Mouse (Mus musculus) ovary, postnatal 14 days (tissue): Measurements from ENCODE around the gene Dazl.
"Not testable (repeated sequence)": the region's sequence is repeated elsewhere in the genome, so short reads cannot be mapped to it uniquely, and the experiment has no call there.

Source experiments
- DNase-seq: peaks from one replicate; pipeline ENCODE4 v3.0.0; 2022; ENCODE audit warnings: low spot score

Dazl gene

DNA sequence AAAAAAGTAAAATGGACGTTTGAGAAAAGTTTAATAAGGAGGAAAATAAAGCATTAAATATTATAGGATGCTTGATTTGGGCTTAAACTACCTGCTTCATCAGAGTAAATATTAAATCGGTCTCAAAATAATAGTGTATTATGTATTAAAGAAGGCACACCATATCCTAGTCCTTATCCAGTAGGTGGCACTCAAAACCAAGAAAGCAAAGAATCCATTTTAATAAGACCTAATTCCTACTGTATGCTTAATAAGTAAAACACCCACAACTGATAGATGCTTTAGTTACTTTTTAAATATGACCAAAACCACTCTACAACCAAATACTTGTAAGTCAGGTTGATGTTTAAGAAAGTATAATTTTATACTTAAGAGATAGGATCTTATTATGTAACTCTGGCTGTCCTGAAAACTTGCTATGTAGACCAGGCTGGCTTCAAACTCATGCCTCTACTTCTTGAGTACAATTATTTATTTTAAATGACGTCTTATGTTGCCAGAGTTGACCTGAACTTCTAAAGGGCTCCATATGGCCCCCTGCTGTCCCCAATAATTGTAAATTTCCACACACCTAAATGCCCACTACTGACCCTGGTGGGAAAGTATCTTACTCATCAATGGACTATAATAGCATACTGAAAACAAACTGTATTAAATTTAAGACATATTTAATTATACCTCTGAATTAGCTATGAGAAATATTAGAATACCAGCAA, 1.8 kb downstream of the Dazl start:
- no peak for DNase-seq

DNA sequence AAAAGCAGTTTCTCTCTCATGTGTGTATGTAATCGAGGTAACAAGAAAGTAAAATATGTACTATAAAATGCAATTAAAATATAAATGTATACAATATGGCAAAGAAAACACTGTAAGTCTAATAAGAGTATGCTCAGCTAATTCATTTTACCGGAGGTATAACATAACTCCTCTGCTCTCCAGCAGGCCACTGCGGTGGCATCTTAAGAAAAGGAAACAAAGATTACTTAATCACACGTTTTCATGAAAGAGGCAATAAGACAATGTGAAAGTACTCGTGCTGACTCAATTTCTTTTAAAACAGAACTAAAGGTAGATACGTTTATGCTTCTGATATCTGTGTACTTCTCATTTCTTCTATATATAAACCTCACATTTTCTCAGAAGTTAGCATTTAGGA, 8.6 kb downstream of the Dazl start:
- DNase-seq: no peak

DNA sequence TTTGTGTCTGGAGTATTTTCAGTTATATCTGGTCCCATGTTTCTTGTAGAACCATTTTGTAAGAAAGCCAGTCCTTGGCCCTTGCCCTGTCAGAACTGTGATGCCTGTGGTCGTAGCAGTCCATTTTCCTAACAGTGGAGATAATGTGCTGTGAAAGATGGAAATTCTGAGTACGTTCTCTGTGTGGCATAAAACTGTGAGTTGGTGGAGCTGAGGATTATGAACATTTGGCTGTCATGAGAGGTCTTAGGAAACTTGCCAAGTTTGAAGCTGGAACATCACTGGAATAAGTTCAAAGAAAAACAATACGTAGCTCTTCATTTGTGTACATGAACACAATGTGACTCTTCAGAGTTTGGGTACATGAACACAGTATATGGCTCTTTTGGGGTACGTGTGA, 31.8 kb downstream of the Dazl start:
- not testable (repeated sequence) for DNase-seq

DNA sequence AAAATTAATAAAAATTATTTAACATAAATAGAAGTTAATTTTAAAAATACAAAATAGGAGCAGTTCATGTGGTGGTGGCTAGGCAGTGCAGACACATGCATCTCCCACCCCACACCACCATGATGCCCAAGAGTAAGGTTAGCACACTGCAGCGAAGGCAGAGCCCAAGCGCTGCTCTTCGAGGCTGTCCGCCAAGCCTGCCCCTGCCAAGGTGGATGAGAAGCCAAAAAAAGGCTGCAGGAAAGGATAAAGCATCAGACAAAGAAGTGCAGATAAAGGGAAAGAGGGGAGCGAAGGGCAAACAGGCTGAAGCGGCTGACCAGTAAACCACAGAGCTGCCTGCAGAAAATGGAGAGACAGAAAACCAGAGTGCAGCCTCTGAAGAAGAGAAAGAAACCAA, 32.6 kb downstream of the Dazl start:
- DNase-seq: no peak

DNA sequence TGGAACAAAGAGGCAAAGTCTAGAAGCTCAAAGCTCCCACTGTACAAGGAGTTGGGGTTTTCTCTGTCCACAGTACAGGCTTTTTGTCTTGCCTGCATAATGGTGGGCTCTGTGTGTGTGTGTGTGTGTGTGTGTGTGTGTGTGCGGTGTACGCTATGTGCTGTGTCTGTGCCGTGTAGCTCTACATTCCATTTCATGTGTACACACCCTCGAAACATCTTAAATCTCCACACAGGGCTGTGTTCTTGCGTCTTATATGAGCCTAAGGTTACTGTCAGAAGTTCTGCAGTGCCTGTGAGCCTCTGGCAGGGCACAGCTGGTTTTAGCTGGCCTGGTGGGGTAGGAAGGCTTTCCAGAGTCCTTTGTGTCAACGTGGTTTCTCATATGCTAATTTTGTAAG, 46.8 kb downstream of the Dazl start:
- no peak for DNase-seq

DNA sequence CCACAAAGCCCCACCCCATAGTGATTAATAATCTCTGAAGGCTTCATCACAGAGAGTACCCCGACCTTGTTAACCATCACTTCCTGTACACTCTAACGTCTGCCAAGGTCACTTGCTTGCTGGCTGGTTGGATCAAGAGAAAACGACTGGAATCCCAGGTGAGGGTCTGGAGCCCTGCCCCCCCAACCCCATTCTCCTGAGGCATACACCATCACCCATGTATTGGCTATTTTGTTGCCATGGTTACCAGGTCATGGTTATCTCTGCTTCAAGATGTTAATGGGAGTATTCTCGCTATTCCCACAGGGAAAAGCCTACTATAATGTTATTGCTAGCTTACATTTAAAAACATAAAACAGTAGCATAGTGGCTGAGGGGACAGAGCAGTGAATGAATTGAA, 48.8 kb downstream of the Dazl start:
- no peak for DNase-seq

DNA sequence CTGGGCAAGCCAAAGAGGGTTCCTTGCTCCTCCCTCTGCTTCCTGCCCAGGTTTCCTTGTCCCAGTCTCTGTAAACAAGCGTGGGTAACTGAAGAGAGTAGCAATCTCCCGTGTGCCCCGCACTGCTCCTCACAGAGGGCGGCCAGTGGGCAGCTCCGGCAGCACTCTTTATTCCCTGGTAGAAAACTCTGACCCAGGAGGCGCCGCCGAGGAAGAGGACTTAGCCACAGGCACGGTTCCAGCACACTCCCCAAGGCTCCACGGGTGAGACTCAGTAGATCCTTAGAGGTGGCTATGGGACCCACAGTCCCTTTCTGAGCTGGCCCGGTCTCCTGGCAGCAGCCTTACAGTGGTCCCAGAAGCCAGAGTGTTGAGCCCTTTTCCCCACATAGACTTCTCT, 50.1 kb downstream of the Dazl start:
- no peak for DNase-seq

DNA sequence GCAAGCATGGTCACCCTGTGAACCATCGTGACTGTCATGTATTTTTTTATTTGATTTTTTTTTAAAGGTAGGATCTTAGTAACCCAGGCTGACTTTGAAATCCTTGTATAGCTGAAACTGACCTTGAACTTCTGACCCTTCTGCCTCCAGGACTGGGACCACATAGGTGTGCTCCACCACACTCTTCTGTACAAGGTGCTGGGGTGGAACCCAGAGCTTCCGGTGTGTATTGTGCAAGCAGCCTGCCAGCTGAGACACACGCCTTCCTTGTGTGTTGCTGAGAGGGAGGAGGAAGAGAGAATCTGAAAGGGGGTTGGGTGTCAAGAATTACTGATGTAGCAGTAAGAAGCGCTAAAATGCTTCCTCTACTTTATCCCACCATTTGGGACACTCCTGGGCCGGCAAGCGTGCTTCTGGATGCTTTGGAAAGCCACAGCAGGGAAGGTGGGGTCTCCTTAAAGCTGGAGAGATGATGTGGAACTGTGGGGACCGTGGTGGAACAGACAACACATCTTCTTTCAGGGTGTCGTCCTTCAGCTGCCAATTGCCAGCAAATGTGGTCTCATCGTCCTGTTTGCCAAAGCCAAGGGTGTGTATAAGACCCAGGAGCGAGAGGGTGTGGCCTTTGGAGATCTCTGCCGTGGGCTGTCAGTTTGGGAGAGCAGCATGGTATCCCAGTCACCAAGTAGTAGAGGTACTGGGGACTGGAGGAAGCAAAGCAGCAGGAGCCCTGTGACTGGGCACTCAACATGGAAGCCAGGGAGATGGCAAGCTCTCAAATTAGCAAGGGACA, 55.4 kb downstream of the Dazl start:
- no peak for DNase-seq

DNA sequence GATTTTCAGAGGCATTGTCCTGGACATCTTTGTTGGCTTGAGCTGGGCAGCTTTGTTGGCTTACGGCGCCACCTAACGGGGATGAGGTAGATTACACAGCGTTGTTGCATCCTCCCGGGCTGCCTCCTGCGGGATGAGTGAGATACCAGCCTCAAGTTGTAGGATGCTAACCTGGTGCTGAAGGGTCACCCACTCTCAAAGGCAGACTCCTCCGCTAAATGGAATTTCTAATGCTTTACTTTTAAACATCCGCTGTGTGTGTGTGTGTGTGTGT, 56.1 kb downstream of the Dazl start:
- peak; percentile 86 for DNase-seq

DNA sequence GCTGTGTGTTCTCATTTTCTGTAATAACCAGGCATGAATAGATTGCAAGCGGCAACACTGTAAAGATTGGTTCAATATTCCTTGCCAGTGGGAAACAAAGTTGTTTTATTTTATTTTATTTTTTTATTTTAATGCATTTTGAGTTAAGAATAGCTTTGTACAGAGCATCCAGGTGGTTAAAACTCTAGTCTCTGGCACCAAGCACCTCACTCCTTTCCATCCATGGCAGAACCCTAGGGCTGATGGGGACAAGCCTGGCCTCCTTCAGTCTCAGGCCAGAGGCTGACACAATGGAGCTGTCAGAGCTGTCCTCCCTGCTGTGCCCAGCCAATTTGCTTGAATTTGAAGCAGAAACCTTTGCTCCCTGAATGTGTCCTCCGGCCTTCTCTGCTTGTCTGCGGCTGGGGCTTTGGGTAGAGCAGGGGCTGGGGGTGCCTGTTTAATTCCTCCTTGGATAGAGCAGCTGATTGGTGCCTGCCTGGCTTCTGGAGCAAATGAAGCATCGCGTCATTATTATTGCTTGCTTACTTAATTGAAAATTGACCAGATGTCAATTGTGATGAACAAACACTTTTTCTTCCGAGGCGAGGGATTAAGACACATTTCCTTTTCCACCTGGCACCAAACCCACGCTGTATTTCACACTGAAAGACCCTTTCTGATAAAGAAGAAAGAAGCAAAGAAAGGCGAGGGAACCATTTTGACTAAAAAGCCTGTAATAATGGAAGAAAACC, 56.6 kb downstream of the Dazl start:
- DNase-seq: no peak

DNA sequence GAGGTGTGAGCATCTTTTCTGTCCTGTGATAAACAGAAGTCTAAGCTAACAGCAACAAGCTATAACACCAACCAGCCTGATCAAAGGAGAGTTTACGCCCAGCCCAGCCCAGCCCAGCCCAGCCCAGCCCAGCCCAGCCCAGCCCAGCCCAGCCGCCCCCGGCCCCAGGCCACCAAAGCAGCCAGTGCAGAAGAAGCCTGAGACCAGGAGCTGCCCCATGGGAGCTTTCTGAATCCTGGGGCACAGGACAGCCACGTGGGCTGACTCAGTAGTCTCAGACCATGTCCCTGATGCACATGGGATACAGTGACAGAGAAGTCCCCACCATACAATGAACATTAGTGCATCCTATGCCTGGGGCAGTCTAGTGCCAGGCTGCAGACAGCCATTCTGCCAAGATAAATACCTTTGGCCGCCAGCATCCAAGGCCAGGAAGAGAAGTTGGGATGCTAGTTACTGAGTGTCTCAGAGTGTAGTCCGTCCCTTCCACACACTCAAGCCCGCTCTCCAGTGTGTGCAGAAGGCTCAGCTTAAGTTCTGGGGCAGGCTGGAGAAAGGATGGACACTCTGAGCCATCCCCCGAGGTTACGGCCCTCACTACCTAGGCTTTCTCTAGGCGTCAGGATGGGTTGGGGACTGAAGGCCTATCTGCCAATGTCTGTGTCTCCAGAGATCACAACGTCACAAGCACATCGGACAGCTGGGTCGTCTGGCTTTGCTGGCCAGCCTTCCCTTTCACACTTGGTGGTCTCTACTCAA, 57.3 kb downstream of the Dazl start:
- DNase-seq: no peak

DNA sequence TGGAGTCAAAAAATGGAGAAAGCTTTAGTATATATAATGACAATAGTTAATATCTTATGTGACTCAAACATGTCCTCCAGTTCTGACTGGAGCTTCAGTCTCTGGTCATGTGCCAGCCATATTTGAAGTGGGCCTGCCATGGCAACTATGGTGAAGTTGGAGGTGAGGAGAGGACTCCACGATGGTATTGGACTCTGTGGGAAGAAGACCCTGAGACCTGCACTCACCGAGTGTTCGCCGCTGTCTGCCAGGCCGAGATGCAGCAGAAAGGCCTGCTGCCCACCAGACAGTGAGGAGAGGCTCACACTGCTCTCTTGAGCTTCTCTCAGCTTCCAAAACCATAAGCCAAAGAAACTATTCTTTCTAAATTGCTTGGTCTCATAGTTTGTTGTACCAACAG, 59.5 kb downstream of the Dazl start:
- DNase-seq: no peak

DNA sequence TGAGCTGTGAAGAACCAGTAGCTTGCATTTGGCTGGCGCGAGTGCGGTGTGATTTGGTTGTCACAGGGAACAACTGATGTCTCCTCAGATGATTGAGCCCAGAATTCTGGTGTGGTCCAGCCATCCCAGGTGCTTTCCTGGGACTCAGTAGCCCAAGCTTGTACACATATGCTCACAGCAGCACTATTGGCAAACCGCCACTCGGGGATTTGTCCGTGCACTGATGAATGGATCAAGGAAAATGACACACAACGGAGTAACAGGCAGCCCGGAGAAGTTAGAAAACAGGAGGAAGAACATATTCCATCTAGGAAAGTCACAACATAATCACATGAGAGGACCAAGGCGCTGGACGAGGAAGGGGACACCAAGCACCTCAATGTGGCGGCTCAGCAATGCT, 60.6 kb downstream of the Dazl start:
- no peak for DNase-seq

DNA sequence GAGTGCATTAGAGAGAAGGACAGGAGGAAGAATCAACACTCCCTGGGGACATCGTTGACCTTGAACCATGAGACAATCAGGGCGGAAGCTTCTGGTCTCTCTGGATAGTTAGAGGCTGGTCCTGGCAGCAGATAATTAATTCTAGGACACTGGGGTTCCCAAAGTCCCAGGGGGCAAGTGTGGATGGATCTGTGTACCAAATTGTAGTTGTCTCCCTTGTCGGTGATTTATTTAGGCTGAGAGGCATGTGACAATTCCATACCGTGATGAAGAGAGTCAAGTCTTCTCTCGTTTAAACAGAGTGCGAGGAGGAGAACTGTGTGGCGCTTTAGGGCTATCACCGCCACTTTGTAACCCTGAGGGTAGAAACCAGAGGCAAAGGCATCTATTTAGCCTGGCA, 62.2 kb downstream of the Dazl start:
- no peak for DNase-seq

DNA sequence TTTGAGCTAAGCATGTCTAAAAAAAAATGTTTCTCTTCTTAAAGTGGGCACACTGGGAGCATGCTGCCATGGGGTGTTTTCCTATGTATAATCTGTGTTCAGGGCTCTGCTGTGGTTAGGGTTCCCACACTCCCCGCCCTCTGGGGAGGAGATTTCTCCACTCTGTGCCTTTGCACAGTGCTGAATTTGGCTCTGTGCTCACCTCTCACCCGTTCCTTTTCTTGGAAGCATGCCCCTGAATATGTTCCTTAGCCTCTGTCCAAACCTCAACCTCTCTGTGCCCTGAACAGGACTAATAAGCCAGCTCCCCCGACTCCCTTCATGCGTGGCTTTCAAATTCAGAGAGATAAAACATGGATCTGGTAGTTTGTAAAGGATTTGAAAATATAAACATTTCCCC, 63.9 kb downstream of the Dazl start:
- DNase-seq: no peak
